Mouse (Mus musculus) CH12.LX (cell line): ENCODE measurements at regions not wholly inside any gene's neighbourhood (a gene's known extent, or its start where the extent isn't known, plus 50 kb on each side); places are given as distances from the start of the nearest gene placed in this dataset.

Source experiments
- DNase-seq: peaks from one replicate; pipeline ENCODE4 v3.0.0-alpha.2; 2013; ENCODE audit errors: extremely low read depth
- H3K27ac ChIP-seq: 2 replicates; pipeline ENCODE4 v1.5.1; 2012; ENCODE audit warnings: low read depth, mild to moderate bottlenecking, control low read depth, moderate library complexity; ENCODE audit not compliant: insufficient read depth
- H3K27me3 ChIP-seq: replicated peaks from 2 replicates; pipeline ENCODE3; 2012; ENCODE audit warnings: inconsistent platforms
- H3K36me3 ChIP-seq, 2 experiments: replicated peaks in 1 of 2; 2 replicates each; pipeline versions ENCODE3 to v1.6.1; 2012; ENCODE audit warnings: inconsistent platforms in 1 of 2, low read length in 1 of 2, mild to moderate bottlenecking in 1 of 2, mixed read lengths in 1 of 2, moderate library complexity in 1 of 2; ENCODE audit not compliant: control insufficient read depth in 1 of 2, insufficient read depth in 1 of 2
- H3K4me1 ChIP-seq, 2 experiments: 2 replicates each; pipeline ENCODE4 v1.6.1; 2012; ENCODE audit warnings: inconsistent platforms in 1 of 2, moderate library complexity in 1 of 2; ENCODE audit not compliant: insufficient read depth in 2 of 2, control insufficient read depth in 1 of 2
- H3K4me2 ChIP-seq: 2 replicates; pipeline ENCODE4 v1.6.1; 2012; ENCODE audit warnings: low read depth, mild to moderate bottlenecking, control low read depth; ENCODE audit not compliant: poor library complexity, insufficient read depth, severe bottlenecking
- H3K4me3 ChIP-seq, 3 experiments: fragments of 150-350 bp in 1 of 3; sonication (generic) in 1 of 3; replicated peaks in 1 of 3; 2 replicates each; pipeline versions ENCODE3 to v1.5.1; 2011 to 2012; ENCODE audit warnings: low read depth in 2 of 3, low read length in 2 of 3, mild to moderate bottlenecking in 2 of 3, moderate library complexity in 2 of 3, control low read depth in 1 of 3, improper control_type of control experiment in 1 of 3, inconsistent platforms in 1 of 3, mixed read lengths in 1 of 3; ENCODE audit not compliant: poor library complexity in 1 of 3
- H3K79me2 ChIP-seq: replicated peaks from 2 replicates; pipeline ENCODE4 v1.6.1; 2012; ENCODE audit warnings: mild to moderate bottlenecking, moderate library complexity; ENCODE audit not compliant: control insufficient read depth, poor library complexity, insufficient read depth, severe bottlenecking; ENCODE audit errors: extremely low read depth
- H3K9ac ChIP-seq: 2 replicates; pipeline ENCODE4 v1.6.1; 2012; ENCODE audit warnings: low read depth, mild to moderate bottlenecking, control low read depth, moderate library complexity; ENCODE audit not compliant: insufficient read depth
- H3K9me3 ChIP-seq: replicated peaks from 2 replicates; pipeline ENCODE3; 2012; ENCODE audit warnings: low read length, inconsistent platforms, mixed read lengths
- BHLHE40 ChIP-seq: IDR thresholded peaks from 2 replicates; pipeline ENCODE4 v1.6.1; 2011; ENCODE audit warnings: mild to moderate bottlenecking, low read depth, low read length, improper control_type of control experiment
- CHD1 ChIP-seq: IDR thresholded peaks from 2 replicates; pipeline ENCODE4 v1.6.1; 2012; ENCODE audit warnings: low read depth, low read length, improper control_type of control experiment, inconsistent platforms
- CHD2 ChIP-seq: IDR thresholded peaks from 2 replicates; pipeline ENCODE4 v1.6.1; 2011; ENCODE audit warnings: low read length, improper control_type of control experiment
- CTCF ChIP-seq, 2 experiments: IDR thresholded peaks in 1 of 2; conservative IDR thresholded peaks in 1 of 2; 2 replicates each; pipeline ENCODE4 v1.5.1; 2011 to 2012; ENCODE audit warnings: low read depth in 2 of 2, low read length in 2 of 2, improper control_type of control experiment in 1 of 2, inconsistent platforms in 1 of 2, mild to moderate bottlenecking in 1 of 2, moderate library complexity in 1 of 2
- ELF1 ChIP-seq: IDR thresholded peaks from 2 replicates; pipeline ENCODE4 v1.6.1; 2014; ENCODE audit warnings: low read depth, mild to moderate bottlenecking, inconsistent platforms, low read length, improper control_type of control experiment
- EP300 ChIP-seq: IDR thresholded peaks from 2 replicates; pipeline ENCODE4 v1.6.1; 2011; ENCODE audit warnings: low read length, improper control_type of control experiment
- ETS1 ChIP-seq: conservative IDR thresholded peaks from 2 replicates; pipeline ENCODE4 v1.6.1; 2012; ENCODE audit warnings: low read depth, mild to moderate bottlenecking, inconsistent platforms, low read length, improper control_type of control experiment, moderate library complexity
- GABPA ChIP-seq: IDR thresholded peaks from 2 replicates; pipeline ENCODE4 v1.6.1; 2012; ENCODE audit warnings: low read depth, low read length, improper control_type of control experiment, inconsistent platforms; ENCODE audit not compliant: insufficient replicate concordance
- IRF4 ChIP-seq: IDR thresholded peaks from 2 replicates; pipeline ENCODE4 v1.6.1; 2014; ENCODE audit warnings: low read depth, mild to moderate bottlenecking, inconsistent platforms, low read length, improper control_type of control experiment
- JUN ChIP-seq: IDR thresholded peaks from 2 replicates; pipeline ENCODE4 v1.6.1; 2011; ENCODE audit warnings: low read depth, mild to moderate bottlenecking, low read length, improper control_type of control experiment, moderate library complexity; ENCODE audit not compliant: insufficient read depth
- JUND ChIP-seq: conservative IDR thresholded peaks from 2 replicates; pipeline ENCODE4 v1.6.1; 2011; ENCODE audit warnings: low read depth, low read length, improper control_type of control experiment
- KAT2A ChIP-seq: IDR thresholded peaks from 2 replicates; pipeline ENCODE4 v1.6.1; 2012; ENCODE audit warnings: low read length, improper control_type of control experiment, inconsistent platforms; ENCODE audit not compliant: insufficient replicate concordance
- MAX ChIP-seq: IDR thresholded peaks from 2 replicates; pipeline ENCODE4 v1.6.1; 2011; ENCODE audit warnings: low read length, improper control_type of control experiment
- MEF2A ChIP-seq: IDR thresholded peaks from 2 replicates; pipeline ENCODE4 v1.6.1; 2014; ENCODE audit warnings: low read depth, mild to moderate bottlenecking, inconsistent platforms, low read length, improper control_type of control experiment, borderline replicate concordance
- MXI1 ChIP-seq: IDR thresholded peaks from 2 replicates; pipeline ENCODE4 v1.6.1; 2011; ENCODE audit warnings: mild to moderate bottlenecking, low read depth, low read length, improper control_type of control experiment
- MYC ChIP-seq: IDR thresholded peaks from 2 replicates; pipeline ENCODE4 v1.6.1; 2011; ENCODE audit warnings: low read depth, mild to moderate bottlenecking, improper control_type of control experiment, low read length
- NRF1 ChIP-seq: IDR thresholded peaks from 2 replicates; pipeline ENCODE4 v1.6.1; 2014; ENCODE audit warnings: low read depth, mild to moderate bottlenecking, inconsistent platforms, low read length, improper control_type of control experiment, moderate library complexity
- POLR2A ChIP-seq: IDR thresholded peaks from 2 replicates; pipeline ENCODE4 v1.6.1; 2011; ENCODE audit warnings: low read depth, mild to moderate bottlenecking, improper control_type of control experiment, low read length
- RAD21 ChIP-seq: IDR thresholded peaks from 2 replicates; pipeline ENCODE4 v1.6.1; 2011; ENCODE audit warnings: low read depth, mild to moderate bottlenecking, low read length, improper control_type of control experiment, moderate library complexity
- RCOR1 ChIP-seq: conservative IDR thresholded peaks from 2 replicates; pipeline ENCODE4 v1.6.1; 2012; ENCODE audit warnings: low read depth, mild to moderate bottlenecking, inconsistent platforms, low read length, improper control_type of control experiment
- SIN3A ChIP-seq: IDR thresholded peaks from 2 replicates; pipeline ENCODE4 v1.6.1; 2012; ENCODE audit warnings: low read length, improper control_type of control experiment, inconsistent platforms
- SMC3 ChIP-seq: IDR thresholded peaks from 2 replicates; pipeline ENCODE4 v1.6.1; 2011; ENCODE audit warnings: low read depth, low read length, improper control_type of control experiment
- TCF12 ChIP-seq: IDR thresholded peaks from 2 replicates; pipeline ENCODE4 v1.6.1; 2014; ENCODE audit warnings: low read depth, mild to moderate bottlenecking, inconsistent platforms, low read length, improper control_type of control experiment
- USF2 ChIP-seq: conservative IDR thresholded peaks from 2 replicates; pipeline ENCODE4 v1.6.1; 2011; ENCODE audit warnings: low read depth, low read length, improper control_type of control experiment
- ZC3H11A ChIP-seq: IDR thresholded peaks from 2 replicates; pipeline ENCODE4 v1.6.1; 2012; ENCODE audit warnings: low read depth, mild to moderate bottlenecking, inconsistent platforms, low read length, improper control_type of control experiment
- ZMIZ1 ChIP-seq: IDR thresholded peaks from 2 replicates; pipeline ENCODE4 v1.6.1; 2012; ENCODE audit warnings: low read depth, mild to moderate bottlenecking, inconsistent platforms, low read length, improper control_type of control experiment
- ZNF384 ChIP-seq: IDR thresholded peaks from 2 replicates; pipeline ENCODE4 v1.6.1; 2012; ENCODE audit warnings: low read depth, low read length, improper control_type of control experiment, inconsistent platforms
- dilution Hi-C: fragments of 300-500 bp; cut with MboI; formaldehyde crosslinking; loops from 2 replicates; pipeline ENCODE4 v1.14.3; 2020; ENCODE audit warnings: low sequenced_read_pairs; ENCODE audit not compliant: extremely low pct_unique_long_range_greater_than_20kb, extremely low pct_ligation_motif_present
- in situ Hi-C: fragments of 300-500 bp; cut with MboI; formaldehyde crosslinking; loops from 3 replicates; pipeline ENCODE4 v1.14.3; 2019; ENCODE audit warnings: low sequenced_read_pairs, low pct_ligation_motif_present, low pct_unique_long_range_greater_than_20kb, mixed read lengths

- peak; percentile 27 for DNase-seq
- dilution Hi-C loops: no loop called here
- H3K27ac ChIP-seq: no peak overlapping the region
- TF ChIP-seq NRF1: no peak
- no peak for TF ChIP-seq SIN3A
- TF ChIP-seq MXI1: no peak
- TF ChIP-seq EP300: no peak
- no peak for TF ChIP-seq IRF4
- no peak for TF ChIP-seq CHD1
- TF ChIP-seq ETS1: no peak
- no peak for TF ChIP-seq GABPA
- no peak for TF ChIP-seq MAX
- no peak for TF ChIP-seq CHD2
- TF ChIP-seq RAD21: no peak
- no peak for TF ChIP-seq TCF12
- TF ChIP-seq ELF1: no peak
- TF ChIP-seq ZMIZ1: no peak
- no peak for TF ChIP-seq RCOR1
- TF ChIP-seq MEF2A: no peak
- TF ChIP-seq ZC3H11A: no peak
- TF ChIP-seq POLR2A: no peak
- no peak for TF ChIP-seq JUND
- no peak for TF ChIP-seq USF2
- peaks cover 0 to 4% of the 10 kb centered on the region in 2 experiments; a peak in 2 of 4 replicates for H3K4me1 ChIP-seq
- no peaks in the 10 kb centered on the region for H3K79me2 ChIP-seq
- no peak overlapping the region for H3K4me3 ChIP-seq
- no peak overlapping the region for H3K9ac ChIP-seq
- no peaks in the 10 kb centered on the region for H3K36me3 ChIP-seq
- in situ Hi-C loops: no loop called here
- no peak overlapping the region for H3K4me2 ChIP-seq
- no peaks in the 10 kb centered on the region for H3K9me3 ChIP-seq
- H3K27me3 ChIP-seq: no peaks in the 10 kb centered on the region
These were observed 127.0 kb downstream of the Rsl24d1 start for GRCm38 (mm10) chr9:73240188-73240587.

DNA sequence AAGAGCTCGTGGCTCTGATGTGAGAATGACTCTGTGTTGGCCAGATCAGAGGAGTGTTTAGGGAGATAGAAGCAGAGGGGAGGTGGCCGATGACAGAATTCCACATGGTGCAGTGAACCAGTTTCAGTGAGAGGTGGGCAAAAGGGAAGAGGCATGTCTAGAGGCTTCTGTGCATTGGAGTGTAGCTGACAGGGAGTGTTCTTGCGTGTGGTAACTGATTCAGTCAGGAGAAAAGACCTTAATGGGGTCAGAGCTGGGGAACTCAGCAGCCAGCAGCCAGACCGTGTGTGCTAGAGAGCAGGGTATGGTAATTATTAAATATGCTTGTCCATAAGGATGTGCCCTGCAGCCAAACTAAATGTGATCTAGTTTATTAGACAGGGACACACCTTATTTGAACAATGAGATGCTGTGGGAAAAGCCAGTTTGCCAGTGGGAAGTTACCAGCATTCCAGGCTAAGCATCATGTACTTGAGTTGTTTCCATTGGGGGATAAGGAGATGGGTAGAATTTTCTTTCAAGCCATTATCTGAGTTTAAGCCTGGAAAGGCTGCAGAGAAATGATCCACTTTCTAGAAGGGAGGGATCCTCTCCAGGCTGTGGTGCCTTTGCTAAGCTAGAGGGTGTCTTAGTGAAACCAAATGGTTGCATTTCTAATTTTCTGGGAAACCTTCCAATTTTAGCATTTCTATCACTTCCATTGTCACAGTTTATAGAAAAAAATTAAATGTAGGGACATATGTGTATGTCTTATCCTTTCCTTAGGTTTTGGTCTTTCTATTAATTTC, 129.5 kb downstream of the Rsl24d1 start:
- H3K36me3 ChIP-seq: no peaks in the 10 kb centered on the region
- no peaks in the 10 kb centered on the region for H3K27me3 ChIP-seq
- H3K4me1 ChIP-seq: peaks cover 0 to 4% of the 10 kb centered on the region in 2 experiments; a peak in 2 of 4 replicates
- H3K4me2 ChIP-seq: no peak overlapping the region
- dilution Hi-C loops: no loop called here
- H3K27ac ChIP-seq: no peak overlapping the region
- TF ChIP-seq ZNF384 (no peak), USF2 (no peak), MXI1 (no peak), SMC3 (no peak), BHLHE40 (no peak), KAT2A (no peak), EP300 (no peak), IRF4 (no peak), RAD21 (no peak), MAX (no peak), CTCF (conservative IDR thresholded peaks at IDR 0.05 in 1 of 2, IDR thresholded peaks at IDR 0.05 in 1 of 2; ENCODE audit: low read depth in 2 of 2, low read length in 2 of 2) (no peak), JUN (no peak), MYC (no peak), RCOR1 (no peak), MEF2A (no peak)
- DNase-seq: no peak
- H3K9ac ChIP-seq: no peak overlapping the region
- H3K79me2 ChIP-seq: no peaks in the 10 kb centered on the region
- no peaks in the 10 kb centered on the region for H3K9me3 ChIP-seq
- in situ Hi-C loops: no loop called here
- H3K4me3 ChIP-seq: no peak overlapping the region
